Mouse (Mus musculus) olfactory bulb, adult 2 months (tissue): ENCODE results near the gene Slc5a10.

Experiments
- CTCF ChIP-seq: fragments of 200-500 bp; IDR thresholded peaks from 2 replicates; pipeline ENCODE4 v1.5.1; 2012; ENCODE audit warnings: low read depth, mild to moderate bottlenecking, low read length, moderate library complexity; ENCODE audit not compliant: insufficient read depth
- POLR2A ChIP-seq: fragments of 200-500 bp; IDR thresholded peaks from 2 replicates; pipeline ENCODE4 v1.6.1; 2012; ENCODE audit warnings: mild to moderate bottlenecking, low read depth, low read length, moderate library complexity; ENCODE audit not compliant: insufficient read depth

DNA sequence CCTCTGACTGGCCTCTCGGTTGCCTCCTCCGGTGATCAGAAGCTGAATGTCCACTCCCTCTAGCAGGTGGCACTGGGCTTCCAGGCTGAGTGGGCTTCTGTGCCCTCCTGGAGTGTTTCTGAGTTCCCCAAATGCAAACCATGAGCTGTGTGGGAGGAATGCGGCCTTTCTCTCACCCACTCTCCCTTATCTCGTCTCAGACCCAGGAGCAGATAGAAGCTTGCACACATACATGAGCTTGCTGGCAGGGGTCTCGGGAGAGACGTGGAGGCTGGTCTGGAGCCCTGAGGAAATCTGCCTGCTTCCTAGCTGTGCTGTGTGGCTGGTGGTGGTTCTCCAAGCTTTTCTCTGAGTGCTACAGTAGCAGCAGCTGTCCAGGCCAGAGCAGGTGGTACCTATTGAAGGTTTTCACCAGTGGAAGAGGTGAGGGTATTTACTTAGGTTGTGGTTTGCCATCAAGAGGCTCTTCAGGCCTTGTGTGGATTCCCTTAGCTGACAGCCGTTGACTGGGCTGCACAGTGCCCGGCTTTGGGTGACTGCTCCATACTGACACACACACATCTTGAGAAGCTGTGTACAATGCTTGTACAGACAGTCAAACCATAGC, 35.4 kb downstream of the Slc5a10 start:
- TF ChIP-seq CTCF (no peak), POLR2A (no peak)
